Mouse (Mus musculus) thymus, adult 2 months (tissue): ENCODE data around the gene Aqp5.

Experiments used
- CTCF ChIP-seq: fragments of 200-500 bp; IDR thresholded peaks from 2 replicates; pipeline ENCODE4 v1.5.1; 2012; ENCODE audit warnings: mild to moderate bottlenecking, control low read depth, low read length, moderate library complexity, borderline replicate concordance; ENCODE audit not compliant: control insufficient read depth, poor library complexity, insufficient read depth; ENCODE audit errors: extremely low read depth
- POLR2A ChIP-seq: fragments of 200-500 bp; IDR thresholded peaks from 2 replicates; pipeline ENCODE4 v1.6.1; 2012; ENCODE audit warnings: mild to moderate bottlenecking, low read length, control low read depth, moderate library complexity; ENCODE audit not compliant: control insufficient read depth, poor library complexity, insufficient read depth; ENCODE audit errors: extremely low read depth

GRCm38 (mm10) chr15:99608382-99609125, 18.0 kb downstream of the Aqp5 start:
- no peak for TF ChIP-seq POLR2A
- no peak for TF ChIP-seq CTCF
